Mouse (Mus musculus): Measurements from ENCODE around the gene Mmel1.

The Mmel1 gene

DNA sequence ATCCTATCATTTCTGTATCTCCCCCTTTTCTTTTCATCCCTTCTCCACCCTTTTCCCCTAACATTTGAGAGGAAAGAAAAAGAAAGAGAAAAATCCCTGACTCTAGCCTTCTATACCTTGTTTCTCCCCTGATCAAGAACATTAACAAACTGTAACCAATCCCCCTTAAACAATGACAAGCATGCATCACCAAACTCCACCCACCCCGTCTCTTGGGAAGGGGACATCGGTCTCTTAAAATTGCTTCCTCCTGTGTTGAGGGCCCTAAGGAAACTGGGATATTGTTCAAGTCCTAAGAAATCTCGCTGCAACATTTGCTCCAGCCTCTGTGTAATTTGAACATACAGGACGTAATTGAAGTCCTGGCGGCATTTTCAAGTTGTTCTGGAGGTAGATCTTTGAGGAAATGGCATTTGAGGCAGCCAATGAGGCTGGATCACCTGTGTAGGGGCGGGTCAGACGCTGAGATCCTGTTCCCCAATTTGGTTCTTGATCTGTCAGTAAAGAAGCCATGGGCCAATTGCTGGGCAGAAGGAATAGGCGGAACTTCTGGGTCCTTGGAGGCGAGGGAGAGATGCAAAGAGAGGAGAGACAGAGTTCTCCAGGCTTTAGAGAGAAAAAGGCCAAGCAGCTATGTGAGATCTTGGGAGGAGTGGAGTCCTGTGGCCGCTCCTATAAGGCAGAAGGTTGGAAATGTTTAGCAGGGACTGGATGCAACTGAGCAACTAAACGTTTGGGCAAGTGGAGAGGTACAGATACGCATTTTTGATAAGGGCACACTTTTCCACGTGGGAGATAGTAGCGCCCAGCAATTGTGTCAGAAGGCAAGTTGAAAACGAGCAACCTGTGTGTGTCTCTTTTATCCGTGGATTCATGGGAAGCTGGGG is 35.0 kb downstream of the Mmel1 start:
- DNase-seq (ENCODE audit: low read depth, low spot score): peak; percentile 97

DNA sequence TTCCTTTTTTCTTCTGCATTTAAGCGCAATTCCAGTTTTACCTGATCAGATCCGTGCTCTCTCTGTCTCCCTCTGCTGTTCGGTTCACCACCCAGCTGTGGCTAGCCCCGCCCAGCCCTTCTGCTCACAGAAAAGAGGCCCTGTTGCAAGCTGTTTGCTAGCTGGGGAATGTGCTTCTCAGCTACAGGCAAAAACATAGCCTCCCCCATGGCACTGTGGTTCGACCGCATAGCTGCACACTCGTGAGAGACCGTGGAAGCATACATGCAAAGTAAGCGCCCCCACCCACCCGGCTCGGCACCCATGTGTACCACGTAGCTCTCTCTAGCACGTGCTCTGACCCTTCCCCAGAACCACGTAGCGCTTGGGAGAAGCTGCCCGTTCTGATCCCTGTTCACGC is 38.4 kb downstream of the Mmel1 start:
- peak; percentile 88 for DNase-seq (ENCODE audit: low read depth, low spot score)

DNA sequence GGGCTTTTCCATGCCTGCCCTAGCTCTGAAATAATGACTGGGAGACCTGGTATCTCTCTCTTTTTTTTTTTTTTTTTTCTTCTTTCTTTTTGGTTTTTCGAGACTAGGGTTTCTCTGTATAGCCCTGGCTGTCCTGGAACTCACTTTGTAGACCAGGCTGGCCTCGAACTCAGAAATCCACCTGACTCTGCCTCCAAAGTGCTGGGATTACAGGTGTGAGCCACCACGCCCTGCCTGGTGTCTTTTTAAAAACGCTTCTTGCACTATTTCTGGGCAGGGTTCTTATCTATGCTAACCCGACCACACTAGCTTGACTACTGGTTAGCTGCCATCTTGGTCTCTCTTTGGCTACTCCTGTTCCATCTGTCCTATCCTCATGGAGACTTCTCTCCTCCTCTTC is 39.1 kb downstream of the Mmel1 start:
- DNase-seq (ENCODE audit: low read depth, low spot score): no peak

DNA sequence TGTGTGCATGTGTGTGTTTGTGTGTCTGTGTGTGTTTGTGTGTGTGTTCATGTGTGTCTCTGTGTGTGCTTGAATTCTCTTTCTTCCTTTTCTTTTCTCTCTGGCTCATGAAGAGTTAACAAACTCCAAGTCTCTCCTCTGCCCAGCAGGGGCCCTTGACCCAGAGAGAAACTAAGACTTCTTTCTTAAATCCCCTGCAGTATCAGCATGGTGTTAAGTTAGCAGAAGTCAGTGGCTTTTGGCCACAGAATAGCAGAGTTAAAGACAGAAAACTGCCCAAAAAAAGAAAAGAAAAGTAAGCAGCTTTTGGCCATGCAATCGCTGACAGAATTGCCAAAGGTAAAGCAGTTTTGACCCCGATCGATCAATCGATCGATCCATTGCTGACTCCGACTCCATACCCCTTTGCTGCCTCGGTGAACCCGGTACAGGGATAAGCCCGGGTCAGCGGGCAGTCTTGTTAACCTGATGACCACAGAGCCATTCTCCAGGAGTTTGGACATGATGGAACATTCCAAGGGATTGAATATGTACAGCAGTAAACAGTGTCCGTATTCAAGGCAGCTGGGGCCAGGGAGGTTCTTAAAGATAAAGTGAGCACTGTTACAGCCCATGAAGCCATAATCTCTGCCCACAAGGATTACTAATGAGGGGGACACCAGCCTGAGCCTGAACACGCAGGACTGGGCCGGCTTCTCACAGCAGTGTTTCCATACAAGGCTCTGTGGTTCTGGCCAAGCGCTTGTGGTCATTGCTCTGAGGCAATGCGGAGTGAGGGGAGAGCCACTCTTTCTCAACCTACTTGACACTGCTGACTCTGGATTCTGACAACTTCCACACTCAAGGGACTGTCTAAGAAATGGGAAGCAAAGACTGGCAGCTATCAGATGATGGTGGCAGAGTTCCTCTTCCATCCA is 41.5 kb downstream of the Mmel1 start:
- DNase-seq (ENCODE audit: low read depth, low spot score): no peak

DNA sequence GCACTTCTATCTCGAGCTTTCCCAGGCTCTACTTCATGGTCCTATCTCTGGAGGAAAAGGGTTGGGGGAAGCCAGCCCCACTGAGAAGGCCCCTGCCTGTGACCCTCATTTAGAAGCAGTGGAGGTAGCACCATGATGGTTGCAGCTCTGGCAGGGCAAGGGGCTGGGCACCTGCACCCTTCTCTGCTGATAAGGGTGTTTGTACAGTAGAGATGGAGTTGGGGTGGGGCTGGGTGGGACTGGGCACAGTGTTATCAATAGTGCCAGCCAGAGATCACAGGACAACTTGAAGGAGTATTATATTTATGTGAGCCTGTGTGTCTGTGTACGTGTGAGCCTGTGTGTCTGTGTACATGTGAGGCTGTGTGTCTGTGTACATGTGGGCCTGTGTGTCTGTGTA is 42.3 kb downstream of the Mmel1 start:
- no peak for DNase-seq (ENCODE audit: low read depth, low spot score)

DNA sequence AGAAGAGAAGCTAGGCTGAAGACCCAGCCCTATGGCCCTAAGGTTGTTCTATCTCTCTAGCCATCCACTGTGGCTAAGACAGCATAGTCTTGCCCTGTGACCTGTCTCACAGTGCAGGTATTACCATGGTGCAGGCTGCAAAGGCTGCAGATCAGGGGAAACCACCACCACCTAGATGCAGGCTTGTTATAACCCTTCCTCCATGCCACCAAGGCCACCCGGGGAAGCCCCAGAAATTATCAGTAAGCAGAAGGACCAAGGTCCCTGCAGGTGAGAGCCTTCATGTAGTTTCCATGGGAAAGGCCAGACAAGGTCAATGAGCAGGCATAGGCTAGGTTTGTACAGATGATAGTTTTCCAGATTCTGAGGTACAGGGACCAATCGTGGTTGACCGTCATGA is 44.5 kb downstream of the Mmel1 start:
- DNase-seq (ENCODE audit: low read depth, low spot score): no peak

DNA sequence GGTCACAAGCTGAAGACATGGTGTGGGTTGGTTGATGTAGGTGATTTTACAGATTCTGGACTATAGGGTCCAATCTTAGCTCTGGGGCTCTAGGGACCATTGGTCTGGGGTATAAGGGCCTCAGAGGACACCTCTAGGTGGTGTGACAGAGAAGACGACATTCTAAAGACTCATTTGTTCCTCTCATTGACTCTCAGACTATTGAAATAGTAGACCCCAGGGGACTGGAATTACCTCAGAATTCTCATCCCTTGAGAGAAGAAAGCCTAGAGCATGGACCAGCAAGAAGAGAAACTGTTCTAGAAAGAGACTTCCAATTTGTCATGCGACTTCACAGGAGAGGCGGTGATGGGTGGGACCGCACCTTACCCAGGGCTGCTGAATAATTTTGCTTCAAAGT is 44.9 kb downstream of the Mmel1 start:
- DNase-seq (ENCODE audit: low read depth, low spot score): no peak

DNA sequence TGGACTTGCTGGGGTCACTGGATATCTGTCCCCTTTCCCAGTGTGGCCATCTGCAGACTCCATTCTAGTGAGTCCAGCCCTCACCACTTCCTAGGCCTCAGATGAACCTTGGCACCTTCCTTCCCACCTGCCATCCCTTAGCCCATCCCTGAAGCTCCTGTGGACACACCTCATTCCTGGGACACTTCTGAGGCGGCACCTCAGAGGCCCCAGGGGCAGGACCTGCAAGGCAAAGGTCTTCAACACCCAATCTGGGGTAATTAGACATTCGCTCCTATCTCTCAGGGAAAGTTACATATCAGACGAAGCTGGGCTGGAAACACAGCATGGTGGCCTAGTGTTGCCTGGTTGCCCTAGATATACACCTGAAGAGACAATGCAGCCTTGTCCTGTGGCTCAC is 45.3 kb downstream of the Mmel1 start:
- no peak for DNase-seq (ENCODE audit: low read depth, low spot score)

DNA sequence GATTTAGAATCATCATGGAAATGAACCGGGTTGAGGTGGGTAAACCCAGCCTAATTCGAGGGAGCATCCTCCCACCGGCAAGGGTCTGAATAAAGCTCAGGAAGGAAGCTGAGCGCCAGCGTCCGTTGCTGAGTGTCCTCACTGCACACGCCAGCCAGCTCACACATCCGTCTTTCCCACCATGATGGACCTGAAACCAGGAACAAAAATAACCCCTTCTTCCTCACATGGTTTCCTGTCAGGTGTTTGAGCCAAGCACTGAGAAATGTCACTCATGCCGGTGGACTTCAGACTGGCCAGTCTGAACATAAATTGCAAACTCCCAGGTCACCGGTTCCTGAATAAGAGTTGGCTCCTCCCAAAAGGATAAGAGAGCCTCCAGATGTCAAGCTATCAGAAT is 45.9 kb downstream of the Mmel1 start:
- no peak for DNase-seq (ENCODE audit: low read depth, low spot score)

DNA sequence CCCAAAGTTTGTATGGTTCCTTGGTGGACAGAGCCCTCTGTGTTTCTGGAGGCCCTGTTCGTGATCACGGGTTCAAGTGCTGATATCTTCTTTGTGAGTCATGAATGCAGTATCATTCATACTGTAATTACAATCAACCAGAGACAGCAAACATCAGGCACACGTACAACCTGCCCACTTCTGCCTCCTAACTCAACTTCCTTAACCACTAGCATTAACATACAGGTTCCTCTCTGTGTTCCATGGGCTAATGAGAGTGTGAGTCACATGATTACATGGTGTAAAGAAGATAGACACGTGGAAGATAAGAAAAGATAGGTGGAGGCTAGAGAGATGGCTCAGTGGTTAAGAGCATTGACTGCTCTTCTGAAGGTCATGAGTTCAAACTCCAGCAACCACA is 47.3 kb downstream of the Mmel1 start:
- no peak for DNase-seq (ENCODE audit: low read depth, low spot score)

DNA sequence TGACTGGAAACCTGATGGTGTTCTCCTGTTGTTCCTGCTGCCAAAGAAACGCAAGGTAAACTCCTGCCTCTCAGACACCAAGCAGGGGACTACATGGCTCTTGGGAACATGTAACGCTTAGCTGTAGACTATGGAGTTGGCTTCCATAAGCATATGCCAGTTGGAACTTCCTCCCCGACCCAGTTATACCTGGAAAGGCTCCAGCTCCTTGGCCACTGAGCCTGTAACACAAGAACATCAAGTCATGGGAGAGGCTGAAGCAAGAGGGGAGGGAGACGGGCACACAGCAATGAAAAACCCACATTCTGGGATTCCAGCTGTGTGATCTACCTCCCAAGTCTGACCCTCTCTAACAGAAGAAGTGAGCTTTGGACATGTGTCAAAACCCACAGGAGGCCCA is 52.9 kb downstream of the Mmel1 start:
- DNase-seq (ENCODE audit: low read depth, low spot score): no peak

DNA sequence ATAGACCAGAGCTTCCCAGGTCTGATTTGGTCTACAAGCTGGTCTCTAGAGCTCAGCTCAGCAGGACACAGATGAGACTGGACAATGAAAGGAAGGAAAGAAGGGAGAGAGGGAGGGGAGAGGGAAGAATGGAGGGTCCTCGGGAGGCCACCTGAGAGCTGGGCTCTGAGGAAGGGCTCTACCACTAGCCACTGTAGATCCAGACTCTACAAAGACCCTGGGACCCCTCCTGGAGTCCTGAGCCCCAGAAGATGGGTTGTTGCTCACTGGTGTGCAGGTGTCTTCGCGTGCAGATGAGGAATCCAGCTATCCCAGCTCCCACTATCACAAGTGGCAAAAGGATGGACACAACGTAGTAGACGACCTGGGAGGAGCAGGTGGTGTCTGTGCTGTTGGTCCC is 53.5 kb downstream of the Mmel1 start:
- no peak for DNase-seq (ENCODE audit: low read depth, low spot score)

DNA sequence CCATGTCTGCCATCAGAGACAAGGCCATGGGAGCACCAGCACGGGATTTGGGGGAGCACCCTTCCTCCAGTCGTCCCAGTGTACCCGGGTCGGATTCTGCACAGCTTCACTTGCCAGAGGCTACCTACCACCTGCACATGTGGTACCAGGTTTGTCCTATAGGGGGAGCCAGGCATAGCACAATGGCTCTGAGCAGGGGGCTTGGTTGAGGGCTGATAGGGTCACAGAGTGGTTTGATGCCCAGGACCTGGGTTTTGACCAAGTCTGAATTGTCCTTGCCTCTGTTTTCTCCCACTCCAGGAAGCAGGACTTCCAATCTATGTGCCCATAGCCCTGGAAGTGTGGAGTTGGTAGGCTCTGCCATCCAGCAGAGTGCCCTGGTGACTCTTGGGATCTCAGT is 56.0 kb downstream of the Mmel1 start:
- peak; percentile 73 for DNase-seq (ENCODE audit: low read depth, low spot score)

DNA sequence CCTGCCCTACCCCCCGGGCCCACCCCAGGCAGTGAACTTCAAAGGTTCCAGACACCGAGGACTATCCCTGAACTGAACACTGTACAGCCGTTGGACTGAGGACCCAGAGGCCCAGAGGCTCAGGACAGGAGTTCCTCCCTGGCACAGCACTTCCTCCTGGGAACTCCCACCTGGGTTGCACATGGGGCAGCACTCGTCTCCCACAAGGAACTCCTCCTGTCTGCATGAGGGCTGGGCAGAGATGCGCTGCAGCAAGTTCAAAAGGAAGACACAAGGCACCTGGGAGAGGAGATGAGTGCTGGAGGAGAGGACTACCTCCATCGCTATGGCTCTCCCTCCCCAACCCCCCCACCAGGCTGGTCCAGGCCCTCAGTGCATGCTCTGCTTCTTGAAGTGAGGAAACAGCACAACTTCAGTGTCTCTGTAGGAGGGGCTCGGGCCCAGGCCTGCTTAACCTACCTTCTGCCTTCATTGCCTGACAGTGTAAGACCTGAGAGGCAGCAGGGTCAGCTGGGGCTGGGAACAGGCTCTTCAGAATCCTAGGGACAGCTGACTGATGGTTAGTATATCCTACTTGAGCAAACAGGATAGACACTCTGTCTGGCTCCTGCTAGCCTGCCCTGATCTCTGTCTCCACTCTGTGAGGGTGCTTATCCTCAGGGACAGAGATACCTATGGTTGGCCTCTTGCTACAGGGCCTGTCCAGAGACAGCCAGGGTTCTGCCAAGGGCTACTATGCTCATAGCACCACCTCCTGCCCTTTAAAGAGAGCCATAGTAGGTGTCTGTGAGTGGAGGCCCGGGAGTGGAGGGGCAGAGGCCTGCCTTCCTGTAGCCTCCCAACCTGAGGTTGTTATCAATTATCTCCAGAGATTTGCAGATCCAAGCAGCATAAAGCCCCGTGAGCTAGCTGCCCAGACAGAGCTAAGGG is 57.8 kb downstream of the Mmel1 start:
- DNase-seq (ENCODE audit: low read depth, low spot score): no peak

DNA sequence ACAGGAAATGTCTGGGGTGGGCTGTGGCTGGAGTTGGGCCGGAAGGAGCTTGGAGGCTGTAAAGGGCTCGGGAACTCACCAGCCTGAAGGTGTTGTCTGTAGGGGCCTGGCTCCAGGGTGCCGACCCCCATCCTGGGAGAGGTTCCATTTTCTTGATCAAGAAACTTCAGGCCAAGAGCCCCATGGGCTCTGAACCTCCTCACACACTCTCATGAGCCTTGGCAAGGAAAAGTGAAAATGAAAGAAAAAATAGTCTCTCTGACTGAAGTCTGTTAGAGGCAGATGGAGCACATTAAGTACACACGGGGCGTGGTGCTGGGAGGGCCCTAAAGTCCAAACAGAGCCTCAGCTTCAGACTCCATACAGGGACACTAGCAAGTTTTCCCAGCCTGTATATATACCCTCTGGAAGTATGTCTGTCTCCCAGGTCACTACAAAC is 58.5 kb downstream of the Mmel1 start:
- no peak for DNase-seq (ENCODE audit: low read depth, low spot score)

DNA sequence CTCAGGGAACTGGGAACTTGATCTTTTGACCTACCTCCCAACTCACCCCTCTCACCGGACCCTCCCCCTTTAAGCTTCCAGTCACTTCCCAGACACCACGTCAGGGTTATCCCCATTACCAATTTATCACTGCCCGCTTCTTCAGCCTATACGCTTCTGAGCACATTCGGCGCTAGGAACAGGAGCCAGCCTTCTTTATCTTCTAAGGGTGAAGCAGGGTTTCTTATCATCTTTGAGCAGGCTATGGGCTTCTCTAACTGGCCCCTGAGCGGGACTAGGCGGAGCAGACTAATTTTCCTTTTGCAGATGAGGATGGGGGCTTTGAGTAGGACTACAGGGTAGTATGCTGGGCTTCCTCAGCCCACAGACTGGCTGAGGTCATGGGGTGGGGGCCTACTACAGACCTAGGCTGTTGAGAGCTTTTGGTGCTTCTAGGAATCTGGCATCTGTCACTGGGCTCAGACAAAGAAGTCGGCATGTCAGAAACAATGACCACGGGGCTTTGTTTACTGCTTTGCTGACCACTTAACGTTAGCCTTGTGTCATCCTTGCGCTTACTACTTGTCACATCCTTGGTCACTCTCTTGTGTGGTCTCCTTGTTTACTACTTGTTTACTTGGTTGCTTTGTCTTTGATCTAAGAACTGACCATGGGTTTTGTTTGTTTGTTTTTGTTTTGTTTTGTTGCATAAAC is 59.2 kb downstream of the Mmel1 start, which contains the start of gene Tnfrsf14:
Tnfrsf14 (minus strand) TSS at position 169 of the 693 bp plus-strand sequence.
- no peak for DNase-seq (ENCODE audit: low read depth, low spot score)

DNA sequence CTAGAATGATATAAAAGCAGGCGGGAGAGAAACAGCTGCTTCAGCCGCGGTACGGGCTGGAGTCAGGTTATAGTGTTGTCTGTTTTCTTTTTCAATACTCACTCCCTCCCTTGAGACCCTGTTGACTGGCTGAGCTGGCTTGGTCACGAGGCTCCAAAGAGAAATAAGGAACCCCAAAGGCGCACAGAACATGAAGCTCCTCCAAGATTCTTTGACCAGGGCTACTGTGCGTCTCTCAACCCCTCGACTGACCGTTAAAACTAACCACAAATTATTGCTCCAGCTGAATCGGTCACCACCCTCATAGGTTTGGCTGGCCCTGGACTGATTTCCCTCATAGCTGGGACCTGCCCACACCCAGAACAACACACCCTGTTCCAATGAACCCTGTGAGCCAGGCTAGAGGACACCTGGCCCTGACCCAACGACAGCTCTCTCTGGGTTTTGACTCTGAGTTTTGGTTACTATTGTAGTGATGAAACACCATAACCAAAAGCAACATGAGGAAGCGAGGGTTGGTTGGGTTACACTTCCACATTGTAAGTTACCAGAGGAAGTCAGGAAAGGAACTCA is 59.8 kb downstream of the Mmel1 start:
- no peak for DNase-seq (ENCODE audit: low read depth, low spot score)

DNA sequence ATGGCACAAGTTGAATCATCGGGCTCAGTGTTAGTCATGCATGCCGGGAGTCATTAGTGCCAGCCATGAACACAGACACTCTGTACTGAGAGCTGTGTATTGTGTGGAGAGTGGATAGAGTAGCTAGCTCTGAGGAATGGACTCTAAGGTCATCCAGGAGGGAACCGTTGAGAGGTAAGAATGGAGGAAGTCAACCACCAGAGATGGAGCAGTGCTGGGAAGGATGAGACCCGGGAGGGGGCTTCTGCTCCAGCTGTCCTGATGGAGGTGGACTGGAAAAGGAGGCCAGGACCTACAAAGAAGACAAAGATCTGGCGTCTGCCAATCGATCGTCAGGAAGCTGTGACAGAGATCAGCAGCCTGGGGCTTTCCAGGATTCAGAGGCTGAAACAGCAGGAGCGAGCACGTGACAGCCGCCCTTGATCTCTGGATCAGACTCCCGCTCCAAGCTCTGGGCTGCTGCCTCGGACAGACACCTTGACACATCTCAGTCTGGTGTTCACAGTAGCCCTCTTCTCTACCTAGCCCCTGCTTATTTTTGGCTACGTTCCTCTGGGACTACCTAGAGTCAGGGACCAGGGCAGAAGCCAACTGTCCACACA is 64.0 kb downstream of the Mmel1 start:
- DNase-seq (ENCODE audit: low read depth, low spot score): no peak

DNA sequence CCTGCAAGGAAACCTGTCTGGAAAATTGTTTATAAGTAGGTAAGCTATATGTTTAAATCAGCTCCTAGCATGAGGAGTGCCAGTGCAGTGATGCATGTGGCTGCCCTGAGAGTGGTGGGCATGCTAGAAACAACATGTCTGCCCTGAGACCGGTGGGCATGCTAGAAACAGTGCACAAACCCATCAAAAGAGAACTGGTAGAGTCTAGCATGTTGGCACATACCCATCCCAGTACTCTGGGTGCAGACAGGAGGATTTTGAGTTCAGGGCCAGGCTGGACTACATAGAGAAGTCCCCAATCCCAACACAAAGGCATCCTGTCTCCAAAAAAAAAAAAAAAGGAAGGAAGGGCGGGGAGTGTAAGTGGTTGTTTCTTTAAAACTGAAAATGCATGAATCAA is 65.4 kb downstream of the Mmel1 start:
- no peak for DNase-seq (ENCODE audit: low read depth, low spot score)

DNA sequence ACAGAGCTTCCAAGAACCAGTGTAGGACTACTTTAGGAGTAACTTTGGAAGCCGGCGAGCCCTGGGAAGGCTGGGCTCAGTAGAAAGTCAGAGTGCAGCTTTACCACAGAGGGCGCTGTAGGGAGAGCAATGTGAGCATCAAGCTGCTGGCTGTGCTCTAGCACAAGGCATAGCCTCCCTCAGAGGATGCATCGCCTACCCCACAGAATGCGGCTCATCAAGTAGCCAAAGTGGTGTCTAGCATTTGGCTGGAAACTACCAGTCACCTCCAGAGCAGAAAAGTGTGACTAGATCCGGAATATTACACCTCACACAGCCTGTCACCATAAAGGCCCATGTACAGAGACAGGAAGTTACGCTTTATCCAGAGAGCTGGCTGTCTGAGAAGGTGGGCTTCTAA is 66.4 kb downstream of the Mmel1 start:
- no peak for DNase-seq (ENCODE audit: low read depth, low spot score)

Measured in R1 (cell line).